Mouse (Mus musculus): ENCODE measurements around the gene Cep83. TPM values are rescaled to one million over a fixed set of nuclear protein-coding genes. Genes with fewer than 3 reads are reported as not detected.
A peak's percentile ranks its signal among the peaks of the same experiment; 100 is the strongest.

The Cep83 gene
- polyA plus RNA-seq, 1 experiment from 2014 or later: 22.5 TPM

DNA sequence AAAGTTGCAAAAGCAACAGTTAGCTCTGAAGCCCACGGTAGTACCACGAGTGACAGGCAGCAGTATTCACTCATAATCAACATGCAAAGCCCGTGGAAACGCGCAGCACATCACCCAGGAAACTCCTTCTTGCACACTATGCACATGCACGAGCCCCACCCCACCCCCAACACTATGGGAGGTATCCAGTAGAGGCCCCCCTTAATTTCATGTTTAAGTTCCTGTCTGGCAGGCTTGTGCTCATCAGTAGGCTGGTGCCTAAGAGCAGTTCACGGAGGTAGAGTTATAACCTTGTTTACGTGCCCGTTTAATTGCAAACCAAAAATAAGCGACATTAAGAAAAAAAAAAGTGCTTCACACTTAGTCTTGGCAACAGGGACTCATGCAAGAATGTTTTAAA lies 138.9 kb downstream of the Cep83 start:
- H3K36me3 ChIP-seq (ENCODE audit: control insufficient read depth, insufficient read depth, low read length): no peaks in the 10 kb centered on the region
- ATAC-seq (ENCODE audit: low read depth) (no peak), DNase-seq (ENCODE audit: low spot score) (no peak)
- H3K9me3 ChIP-seq (ENCODE audit: control insufficient read depth, low read length): no peaks in the 10 kb centered on the region
- no peak overlapping the region for H3K4me3 ChIP-seq (ENCODE audit: low read depth, low read length)
- no peak overlapping the region for H3K9ac ChIP-seq (ENCODE audit: low read depth, low read length)
- no peak overlapping the region for H3K4me2 ChIP-seq (ENCODE audit: low read depth, low read length)
- no peaks in the 10 kb centered on the region for H3K27me3 ChIP-seq (replicated peaks; ENCODE audit: control insufficient read depth, insufficient read depth, low read length)
- no peak overlapping the region for H3K27ac ChIP-seq (replicated peaks; ENCODE audit: low read depth, low read length)
- 79% methylated on average over 10 of the region's 10 CpGs for WGBS
- peaks cover 43% of the 10 kb centered on the region for H3K4me1 ChIP-seq (ENCODE audit: control insufficient read depth, insufficient read depth, low read length)

DNA sequence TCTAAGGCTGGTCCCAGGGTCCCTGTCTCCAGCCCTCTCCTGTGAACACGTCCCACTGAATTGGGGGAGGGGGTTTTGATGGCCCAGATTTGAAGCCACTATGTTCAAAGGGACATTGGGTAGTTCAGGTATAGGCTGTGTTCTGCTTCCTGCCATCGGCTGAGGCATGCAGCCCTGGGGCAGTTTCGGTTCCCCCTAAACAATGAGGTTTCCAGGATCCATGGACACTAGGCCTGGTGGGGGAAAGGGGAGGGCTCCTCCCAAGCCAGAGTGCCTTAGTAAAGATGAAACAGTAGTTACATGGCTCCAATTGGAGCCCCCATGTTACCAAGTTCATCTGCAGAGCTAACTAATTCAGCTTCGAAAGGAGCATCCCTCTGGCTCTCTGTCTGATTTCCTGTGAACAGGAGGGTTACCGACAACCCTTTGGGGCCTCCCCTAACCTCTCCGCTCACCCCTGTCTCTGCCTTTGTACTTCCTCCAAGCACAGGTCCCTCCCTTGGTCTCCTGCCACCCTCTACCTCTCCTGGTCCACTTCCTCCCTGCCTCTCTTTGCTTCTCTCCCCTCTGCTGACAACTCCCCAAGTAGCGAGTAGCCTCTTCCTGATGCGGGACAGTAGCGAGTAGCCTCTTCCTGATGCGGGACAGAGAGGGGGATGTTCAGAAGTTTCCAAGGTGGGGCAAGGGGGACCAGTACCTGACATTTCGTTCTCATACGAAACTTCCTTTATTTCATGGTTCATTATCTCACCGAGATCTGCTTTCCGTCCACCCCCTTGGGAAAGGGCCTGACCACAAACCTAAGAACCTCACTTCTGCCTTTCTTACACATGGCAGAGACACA lies 139.7 kb downstream of the Cep83 start:
- ATAC-seq (ENCODE audit: low read depth) (no peak), DNase-seq (ENCODE audit: low spot score) (no peak)
- no peaks in the 10 kb centered on the region for H3K9me3 ChIP-seq (ENCODE audit: control insufficient read depth, low read length)
- H3K27ac ChIP-seq (replicated peaks; ENCODE audit: low read depth, low read length): no peak overlapping the region
- 77% methylated on average over 14 of the region's 14 CpGs for WGBS
- H3K9ac ChIP-seq (ENCODE audit: low read depth, low read length): no peak overlapping the region
- H3K36me3 ChIP-seq (ENCODE audit: control insufficient read depth, insufficient read depth, low read length): no peaks in the 10 kb centered on the region
- H3K4me3 ChIP-seq (ENCODE audit: low read depth, low read length): no peak overlapping the region
- no peaks in the 10 kb centered on the region for H3K27me3 ChIP-seq (replicated peaks; ENCODE audit: control insufficient read depth, insufficient read depth, low read length)
- H3K4me2 ChIP-seq (ENCODE audit: low read depth, low read length): no peak overlapping the region
- H3K4me1 ChIP-seq (ENCODE audit: control insufficient read depth, insufficient read depth, low read length): peaks cover 43% of the 10 kb centered on the region

DNA sequence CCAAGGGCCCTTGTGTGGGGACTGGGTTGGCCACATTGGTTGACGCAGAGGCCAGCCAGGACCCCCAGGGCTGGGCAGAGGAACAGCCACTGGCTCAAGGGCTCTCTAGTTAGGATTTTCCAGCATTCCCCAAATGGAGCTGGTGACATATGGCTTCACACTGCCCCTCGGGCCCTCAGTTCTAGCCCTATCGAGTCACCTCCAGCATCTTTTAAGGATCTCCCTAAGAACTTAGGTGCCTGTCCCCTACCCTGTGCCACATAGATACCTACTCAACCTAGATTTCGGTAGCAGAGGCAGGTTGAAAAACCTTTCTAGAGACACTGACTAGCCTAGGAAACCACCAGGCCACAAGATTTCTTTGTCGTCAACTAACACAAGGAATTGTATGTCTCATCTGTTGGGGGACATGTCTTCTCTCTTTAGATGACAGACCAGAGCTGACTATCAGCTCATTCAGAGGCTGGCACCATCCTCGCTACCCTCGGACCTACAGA lies 140.3 kb downstream of the Cep83 start:
- Histone ChIP-seq H3K36me3 (ENCODE audit: control insufficient read depth, insufficient read depth, low read length) (no peaks in the 10 kb centered on the region), H3K9ac (ENCODE audit: low read depth, low read length) (no peak overlapping the region), H3K27me3 (replicated peaks; ENCODE audit: control insufficient read depth, insufficient read depth, low read length) (no peaks in the 10 kb centered on the region), H3K9me3 (ENCODE audit: control insufficient read depth, low read length) (no peaks in the 10 kb centered on the region), H3K4me2 (ENCODE audit: low read depth, low read length) (peak overlapping the region; percentile 41), H3K4me1 (ENCODE audit: control insufficient read depth, insufficient read depth, low read length) (peaks cover 40% of the 10 kb centered on the region), H3K27ac (replicated peaks; ENCODE audit: low read depth, low read length) (peak overlapping the region; percentile 89), H3K4me3 (ENCODE audit: low read depth, low read length) (no peak overlapping the region)
- no peak for ATAC-seq (ENCODE audit: low read depth)
- no peak for DNase-seq (ENCODE audit: low spot score)
- WGBS: 84% methylated on average over 7 of the region's 7 CpGs

DNA sequence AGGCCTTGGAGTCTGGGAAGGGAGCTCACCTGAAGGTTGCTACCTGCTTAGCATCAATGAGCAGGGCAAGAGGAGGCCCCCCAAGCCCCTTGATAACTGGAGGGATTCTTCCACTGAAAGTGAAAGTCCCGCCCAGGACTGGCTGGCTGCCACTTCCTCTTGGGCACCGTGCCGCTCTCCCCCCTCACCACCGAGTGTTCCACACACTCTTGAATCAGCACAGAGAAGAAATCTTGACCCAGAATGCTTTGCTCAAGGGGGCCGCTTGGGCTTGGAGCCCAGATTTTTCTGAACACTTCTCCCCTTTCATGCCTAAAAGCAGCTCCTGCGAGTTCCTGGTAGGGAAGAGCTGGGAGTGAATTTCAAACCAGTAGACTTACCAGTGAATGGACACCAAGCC lies 141.0 kb downstream of the Cep83 start:
- H3K27me3 ChIP-seq (replicated peaks; ENCODE audit: control insufficient read depth, insufficient read depth, low read length): no peaks in the 10 kb centered on the region
- H3K9ac ChIP-seq (ENCODE audit: low read depth, low read length): peak overlapping the region; percentile 41; the same call in 1 of the 2 replicates
- H3K4me3 ChIP-seq (ENCODE audit: low read depth, low read length): no peak overlapping the region
- ATAC-seq (ENCODE audit: low read depth): peak; percentile 92
- peak overlapping the region; percentile 41 for H3K4me2 ChIP-seq (ENCODE audit: low read depth, low read length)
- DNase-seq (ENCODE audit: low spot score): peak; percentile 95
- peak overlapping the region; percentile 89 for H3K27ac ChIP-seq (replicated peaks; ENCODE audit: low read depth, low read length)
- no peaks in the 10 kb centered on the region for H3K9me3 ChIP-seq (ENCODE audit: control insufficient read depth, low read length)
- no peaks in the 10 kb centered on the region for H3K36me3 ChIP-seq (ENCODE audit: control insufficient read depth, insufficient read depth, low read length)
- peaks cover 37% of the 10 kb centered on the region for H3K4me1 ChIP-seq (ENCODE audit: control insufficient read depth, insufficient read depth, low read length)
- 24% methylated on average over 6 of the region's 6 CpGs for WGBS

DNA sequence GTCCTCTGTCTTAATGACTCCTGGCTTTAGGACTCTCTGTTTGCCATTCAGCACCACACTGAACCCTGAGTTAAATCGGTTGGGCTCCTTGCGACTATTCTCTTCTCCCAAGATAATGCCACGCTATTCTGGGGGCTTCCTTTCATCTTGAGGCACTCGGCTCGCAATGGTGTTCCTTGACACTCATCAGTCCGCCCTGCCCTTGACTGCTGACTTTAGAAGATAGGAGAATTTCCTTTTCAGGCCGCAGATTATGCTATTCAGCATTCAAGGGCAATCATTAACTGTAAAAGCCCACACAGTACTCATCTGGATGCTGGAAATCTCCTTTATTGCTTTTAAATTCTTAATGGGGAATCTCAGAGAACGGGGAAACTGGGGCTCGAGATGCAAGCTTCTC lies 147.4 kb downstream of the Cep83 start:
- DNase-seq (ENCODE audit: low spot score) (no peak), ATAC-seq (ENCODE audit: low read depth) (no peak)
- Histone ChIP-seq H3K9me3 (ENCODE audit: control insufficient read depth, low read length) (no peaks in the 10 kb centered on the region), H3K9ac (ENCODE audit: low read depth, low read length) (no peak overlapping the region), H3K27me3 (replicated peaks; ENCODE audit: control insufficient read depth, insufficient read depth, low read length) (no peaks in the 10 kb centered on the region), H3K36me3 (ENCODE audit: control insufficient read depth, insufficient read depth, low read length) (no peaks in the 10 kb centered on the region), H3K4me2 (ENCODE audit: low read depth, low read length) (no peak overlapping the region), H3K27ac (replicated peaks; ENCODE audit: low read depth, low read length) (no peak overlapping the region), H3K4me3 (ENCODE audit: low read depth, low read length) (no peak overlapping the region), H3K4me1 (ENCODE audit: control insufficient read depth, insufficient read depth, low read length) (no peaks in the 10 kb centered on the region)
- WGBS: 88% methylated on average over 9 of the region's 9 CpGs
